Mouse (Mus musculus) kidney, adult 2 months (tissue): ENCODE measurements around the gene Ltbp3. TPM values are rescaled to one million over a fixed set of nuclear protein-coding genes. Genes with fewer than 3 reads are reported as not detected.

Experiments used
- DNase-seq: peaks from one replicate; pipeline ENCODE4 v3.0.0; 2021
- H3K27ac ChIP-seq: fragments of 200-500 bp; 2 replicates; pipeline ENCODE4 v1.5.1; 2012; ENCODE audit warnings: low read depth, low read length, control low read depth, inconsistent platforms; ENCODE audit not compliant: insufficient read depth
- H3K27me3 ChIP-seq: fragments of 200-500 bp; replicated peaks from 2 replicates; pipeline ENCODE4 v1.6.1; 2012; ENCODE audit warnings: mild to moderate bottlenecking, moderate library complexity, low read length, inconsistent platforms; ENCODE audit not compliant: control insufficient read depth, insufficient read depth
- H3K36me3 ChIP-seq: fragments of 200-500 bp; 2 replicates; pipeline ENCODE4 v1.6.1; 2012; ENCODE audit warnings: mild to moderate bottlenecking, moderate library complexity, low read length, inconsistent platforms; ENCODE audit not compliant: control insufficient read depth, insufficient read depth
- H3K4me1 ChIP-seq: fragments of 200-500 bp; 2 replicates; pipeline ENCODE4 v1.6.1; 2011; ENCODE audit warnings: low read length; ENCODE audit not compliant: control insufficient read depth, insufficient read depth
- H3K4me3 ChIP-seq: fragments of 200-500 bp; 2 replicates; pipeline ENCODE4 v1.5.1; 2011; ENCODE audit warnings: mild to moderate bottlenecking, low read depth, low read length, control low read depth; ENCODE audit not compliant: insufficient read depth
- CTCF ChIP-seq: fragments of 200-500 bp; conservative IDR thresholded peaks from 2 replicates; pipeline ENCODE4 v1.5.1; 2011; ENCODE audit warnings: low read depth, mild to moderate bottlenecking, control low read depth, low read length, moderate library complexity, mixed read lengths; ENCODE audit not compliant: insufficient read depth, insufficient read length
- POLR2A ChIP-seq: fragments of 200-500 bp; IDR thresholded peaks from one replicate; pipeline ENCODE4 v1.6.1; 2011; ENCODE audit warnings: low read depth, low read length, control low read depth
- WGBS: fragments of 180-500 bp; shearing (Covaris S2); methylation state at CpG from one replicate; pipeline ENCODE4 v1.1.7; 2018; 5-methylcytosine and 5-hydroxymethylcytosine counted together
- polyA plus RNA-seq: library from polyadenylated mRNA; depleted of rRNA; stranded (reverse); fragments of >200 nt; gene quantifications from 2 replicates; pipeline ENCODE4 v1.2.3, GENCODE M21; 2012

The Ltbp3 gene
- polyA plus RNA-seq, 1 experiment: 52.8 TPM

DNA sequence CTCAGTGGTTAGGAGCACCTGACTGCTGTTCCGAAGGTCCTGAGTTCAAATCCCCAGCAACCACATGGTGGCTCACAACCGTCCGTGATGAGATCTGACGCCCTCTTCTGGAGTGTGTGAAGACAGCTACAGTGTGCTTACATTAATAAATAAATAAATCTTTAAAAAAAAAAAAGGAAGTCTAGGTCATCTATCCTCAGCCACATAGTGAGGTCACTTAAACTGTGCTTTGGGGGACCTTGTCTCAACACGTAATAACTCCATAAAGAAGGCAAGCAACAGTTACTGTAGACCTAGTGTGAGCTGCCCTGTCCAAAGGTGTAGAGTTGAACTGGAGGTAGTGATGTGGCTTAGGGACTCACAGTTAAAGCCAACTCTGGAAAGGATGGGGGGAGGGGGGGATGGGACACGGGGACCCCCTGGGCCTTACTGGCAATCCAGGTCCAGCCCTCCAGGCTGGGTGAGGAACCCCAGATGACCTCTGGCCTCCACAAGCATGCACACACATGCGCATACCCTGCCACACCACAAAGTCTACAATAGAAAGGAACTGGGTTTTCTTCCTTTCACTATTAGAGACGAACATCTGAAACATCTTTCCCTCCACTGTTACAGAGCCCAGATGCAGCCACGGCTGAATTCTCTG lies 36.8 kb downstream of the Ltbp3 start:
- 78% methylated on average over 9 of the region's 9 CpGs for WGBS
- Histone ChIP-seq H3K27me3 (no peaks in the 10 kb centered on the region), H3K4me3 (no peak overlapping the region), H3K4me1 (no peaks in the 10 kb centered on the region), H3K36me3 (no peaks in the 10 kb centered on the region), H3K27ac (no peak overlapping the region)
- TF ChIP-seq CTCF (no peak), POLR2A (no peak)
- no peak for DNase-seq

DNA sequence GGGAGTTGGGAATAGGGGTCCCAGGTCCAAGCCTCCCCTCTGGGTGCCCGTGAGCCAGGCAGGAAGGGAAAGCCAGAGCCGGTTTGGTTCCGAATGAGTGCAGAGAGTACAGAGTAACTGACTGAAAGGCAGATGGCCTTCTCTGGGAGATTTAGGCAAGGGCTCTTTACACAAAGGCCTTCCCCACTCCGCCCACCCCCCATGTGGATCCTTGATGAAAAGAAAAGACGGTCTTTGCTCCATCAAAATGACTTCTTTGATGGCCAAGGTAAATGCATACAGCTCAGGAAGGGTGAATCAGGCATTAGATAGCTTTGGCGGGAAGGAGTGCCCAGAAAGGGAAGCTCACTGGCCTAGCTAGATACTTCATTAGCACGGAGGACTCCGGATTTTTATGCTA lies 37.6 kb downstream of the Ltbp3 start:
- Histone ChIP-seq H3K27ac (no peak overlapping the region), H3K4me1 (no peaks in the 10 kb centered on the region), H3K4me3 (no peak overlapping the region), H3K36me3 (no peaks in the 10 kb centered on the region), H3K27me3 (no peaks in the 10 kb centered on the region)
- DNase-seq: no peak
- TF ChIP-seq POLR2A (no peak), CTCF (no peak)
- WGBS: 73% methylated on average over 8 of the region's 8 CpGs

DNA sequence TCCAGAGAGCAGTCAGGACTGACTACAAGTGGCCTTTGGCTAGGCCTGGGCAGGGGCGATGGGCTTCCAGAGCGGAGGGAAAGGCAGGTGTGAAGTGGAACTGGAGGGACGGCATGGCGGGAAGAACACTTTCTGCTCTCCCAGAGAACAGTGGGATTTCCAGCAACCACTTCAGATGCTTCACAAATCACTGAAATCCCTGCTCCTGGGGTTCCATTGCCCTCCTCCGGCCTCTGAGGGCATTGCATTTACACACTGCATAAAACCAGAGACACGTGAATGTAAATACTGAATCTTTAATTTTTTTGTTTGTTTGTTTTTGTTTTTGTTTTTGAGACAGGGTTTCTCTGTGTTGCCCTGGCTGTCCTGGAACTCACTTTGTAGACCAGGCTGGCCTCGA lies 39.5 kb downstream of the Ltbp3 start:
- DNase-seq: peak; percentile 51
- H3K27me3 ChIP-seq: no peaks in the 10 kb centered on the region
- 61% methylated on average over 7 of the region's 7 CpGs for WGBS

DNA sequence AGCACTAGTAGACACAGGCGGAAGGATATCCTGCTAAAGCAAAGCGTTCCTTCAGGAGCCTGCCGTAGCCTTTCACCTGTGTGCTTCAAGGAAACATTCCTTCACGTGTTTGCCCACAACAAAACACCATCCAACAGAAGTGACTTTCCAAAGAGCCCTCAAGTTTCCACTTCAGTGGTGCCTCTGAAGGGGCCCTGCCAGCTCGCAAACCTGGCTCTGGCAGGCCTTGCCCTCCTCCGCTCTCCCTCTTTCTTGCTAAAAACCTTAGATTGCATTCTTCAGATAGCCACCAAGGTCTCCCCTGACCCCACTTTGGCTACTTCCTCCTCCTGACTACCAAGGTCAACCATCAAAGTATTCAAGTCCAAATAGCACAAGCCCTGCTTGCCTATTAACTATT lies 40.8 kb downstream of the Ltbp3 start:
- Histone ChIP-seq H3K4me3 (no peak overlapping the region), H3K27ac (no peak overlapping the region; the same call in 1 of the 2 replicates), H3K27me3 (no peaks in the 10 kb centered on the region), H3K4me1 (no peaks in the 10 kb centered on the region), H3K36me3 (no peaks in the 10 kb centered on the region)
- DNase-seq: no peak
- TF ChIP-seq POLR2A (no peak), CTCF (no peak)
- WGBS: 70% methylated on average over 6 of the region's 6 CpGs

More for the DNA sequence above, 39.5 kb downstream of the Ltbp3 start:
- TF ChIP-seq CTCF: peak; percentile 59
- TF ChIP-seq POLR2A: no peak
- no peak overlapping the region for H3K27ac ChIP-seq
- no peaks in the 10 kb centered on the region for H3K4me1 ChIP-seq
- H3K4me3 ChIP-seq: no peak overlapping the region
- H3K36me3 ChIP-seq: no peaks in the 10 kb centered on the region

DNA sequence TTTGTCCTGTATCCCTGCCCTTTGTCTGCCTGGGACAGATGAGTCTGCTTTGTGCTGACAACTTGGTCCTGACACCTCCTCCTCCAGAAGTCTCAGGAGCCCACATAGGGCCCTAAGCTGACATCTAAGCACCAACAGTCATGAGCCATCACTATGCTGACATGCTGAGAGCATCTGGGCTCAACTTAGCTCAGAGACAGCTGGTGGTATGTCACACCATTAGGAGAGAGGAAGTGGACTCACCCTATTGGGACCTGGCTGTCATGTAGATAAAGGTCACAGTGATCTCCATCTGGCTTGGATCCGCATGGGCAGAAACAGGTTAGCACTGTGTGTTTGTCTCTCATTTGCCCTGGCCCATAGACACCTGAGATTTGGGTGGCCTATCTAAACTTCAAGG lies 41.4 kb downstream of the Ltbp3 start:
- Histone ChIP-seq H3K4me3 (no peak overlapping the region), H3K36me3 (no peaks in the 10 kb centered on the region), H3K27me3 (no peaks in the 10 kb centered on the region), H3K4me1 (no peaks in the 10 kb centered on the region), H3K27ac (no peak overlapping the region)
- WGBS: 100% methylated on average over 1 of the region's 1 CpGs
- no peak for DNase-seq
- no peak for TF ChIP-seq CTCF
- TF ChIP-seq POLR2A: no peak

DNA sequence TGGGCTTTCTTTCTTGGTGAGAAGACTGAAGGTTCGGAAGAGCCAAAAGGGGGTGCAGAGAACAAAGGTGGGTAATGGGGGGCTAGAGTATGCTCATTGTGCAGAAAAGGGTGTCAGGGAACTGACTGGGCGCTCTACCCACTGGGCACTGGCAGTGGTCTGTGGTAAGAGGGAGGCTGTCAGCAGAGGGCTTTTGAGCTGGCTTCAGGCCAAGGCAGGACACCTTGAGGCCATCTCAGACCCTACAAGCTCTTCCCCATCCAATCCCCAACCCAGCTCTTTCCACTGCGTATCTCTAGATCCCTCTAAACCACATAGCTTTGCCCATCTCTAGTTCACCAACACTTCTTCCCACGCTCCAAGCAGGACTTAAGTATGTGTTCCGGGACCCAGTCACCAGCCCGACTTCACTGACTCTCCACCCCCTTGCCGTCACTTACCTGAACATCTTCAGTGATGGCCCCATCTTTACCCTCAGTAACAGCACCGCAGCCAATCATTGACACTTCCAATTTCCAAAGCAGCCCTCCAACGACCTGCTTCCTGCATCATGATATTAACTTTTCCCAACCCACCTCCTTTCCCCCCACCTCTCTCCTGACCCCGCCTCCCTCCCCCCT lies 44.4 kb downstream of the Ltbp3 start:
- Histone ChIP-seq H3K36me3 (no peaks in the 10 kb centered on the region), H3K4me1 (no peaks in the 10 kb centered on the region), H3K27me3 (no peaks in the 10 kb centered on the region), H3K27ac (no peak overlapping the region), H3K4me3 (no peak overlapping the region)
- no peak for DNase-seq
- TF ChIP-seq POLR2A (no peak), CTCF (no peak)
- 68% methylated on average over 10 of the region's 10 CpGs for WGBS

DNA sequence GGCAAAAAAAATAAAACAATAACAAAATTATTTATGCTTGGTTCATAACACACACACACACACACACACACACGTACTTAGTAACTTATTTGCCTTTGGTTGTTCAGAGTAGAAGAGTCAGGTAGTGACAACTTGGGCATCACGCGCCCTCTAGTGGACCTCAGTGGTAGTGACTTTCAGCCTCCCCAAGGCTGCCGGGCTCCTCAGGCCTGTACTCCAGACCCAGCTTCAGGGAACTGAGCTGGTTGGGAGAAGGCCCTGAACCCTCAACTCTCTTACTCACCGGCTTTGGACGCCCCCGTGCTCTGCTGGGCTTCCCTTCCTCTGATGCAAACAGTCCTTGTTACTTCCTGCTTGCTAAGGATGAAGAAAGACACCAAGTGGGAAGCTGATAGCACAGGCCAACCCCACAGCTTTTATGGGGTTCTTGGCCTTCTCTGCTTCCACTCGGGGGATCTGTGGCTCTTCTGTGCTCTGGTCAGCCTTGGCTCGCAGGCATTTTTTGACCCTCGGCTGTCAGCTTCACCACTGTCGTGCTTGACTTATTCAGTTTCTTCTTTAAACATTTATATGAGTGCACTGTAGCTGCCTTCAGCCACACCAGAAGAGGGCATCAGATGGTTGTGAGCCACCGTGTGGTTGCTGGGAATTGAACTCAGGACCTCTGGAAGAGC lies 45.9 kb downstream of the Ltbp3 start:
- Histone ChIP-seq H3K36me3 (no peaks in the 10 kb centered on the region), H3K4me3 (no peak overlapping the region), H3K27ac (0 out of 2 replicates have a peak overlapping the region, but pooled peaks have one; percentile 33), H3K4me1 (no peaks in the 10 kb centered on the region), H3K27me3 (no peaks in the 10 kb centered on the region)
- TF ChIP-seq POLR2A (no peak), CTCF (peak; percentile 90)
- DNase-seq: peak; percentile 93
- 2% methylated on average over 12 of the region's 12 CpGs for WGBS
